Mouse (Mus musculus): ENCODE measurements around the gene Mier2. TPM values are rescaled to one million over a fixed set of nuclear protein-coding genes. Genes with fewer than 3 reads are reported as not detected.

Gene Mier2
- polyA plus RNA-seq, 2 experiments: 5.2 to 16.4 TPM

- H3K27ac ChIP-seq: no peak overlapping the region
- DNase-seq (ENCODE audit: low read depth in 3 of 3, low spot score in 3 of 3): no peak
- no peaks in the 10 kb centered on the region for H3K36me3 ChIP-seq (replicated peaks; ENCODE audit: control insufficient read depth, insufficient read depth, low read depth)
- H3K9me3 ChIP-seq (ENCODE audit: control insufficient read depth, low read length): no peaks in the 10 kb centered on the region
- no peak for TF ChIP-seq EP300 (IDR thresholded peaks at IDR 0.05; ENCODE audit: low read depth)
- no peak for TF ChIP-seq CTCF (IDR thresholded peaks at IDR 0.05; ENCODE audit: low read depth)
- no peaks in the 10 kb centered on the region for H3K4me1 ChIP-seq (replicated peaks; ENCODE audit: control insufficient read depth in 2 of 2, insufficient read depth in 2 of 2, low read length in 1 of 2)
- no peaks in the 10 kb centered on the region for H3K27me3 ChIP-seq (ENCODE audit: control insufficient read depth, insufficient read depth, low read length)
- no peak overlapping the region for H3K9ac ChIP-seq (replicated peaks)
- no peak overlapping the region for H3K4me2 ChIP-seq (ENCODE audit: low read depth)
- H3K4me3 ChIP-seq (ENCODE audit: insufficient read depth in 1 of 2, low read depth in 2 of 2, low read length in 2 of 2): no peak overlapping the region
- 59% methylated on average over 9 of the region's 9 CpGs for WGBS (ENCODE audit: insufficient replicate concordance)
- no peak for ATAC-seq (ENCODE audit: insufficient read depth)
These were observed 23.3 kb upstream of the Mier2 start for GRCm38 (mm10) chr10:79578276-79578675.

GRCm38 (mm10) chr10:79577376-79577775 lies 22.4 kb upstream of the Mier2 start:
- Histone ChIP-seq H3K4me2 (ENCODE audit: low read depth) (no peak overlapping the region), H3K27me3 (ENCODE audit: control insufficient read depth, insufficient read depth, low read length) (no peaks in the 10 kb centered on the region), H3K4me3 (ENCODE audit: insufficient read depth in 1 of 2, low read depth in 2 of 2, low read length in 2 of 2) (no peak overlapping the region), H3K4me1 (replicated peaks; ENCODE audit: control insufficient read depth in 2 of 2, insufficient read depth in 2 of 2, low read length in 1 of 2) (no peaks in the 10 kb centered on the region), H3K9ac (replicated peaks) (no peak overlapping the region), H3K36me3 (replicated peaks; ENCODE audit: control insufficient read depth, insufficient read depth, low read depth) (no peaks in the 10 kb centered on the region), H3K9me3 (ENCODE audit: control insufficient read depth, low read length) (no peaks in the 10 kb centered on the region), H3K27ac (no peak overlapping the region)
- WGBS (ENCODE audit: insufficient replicate concordance): 60% methylated on average over 4 of the region's 4 CpGs
- ATAC-seq (ENCODE audit: insufficient read depth) (no peak), DNase-seq (ENCODE audit: low read depth in 3 of 3, low spot score in 3 of 3) (no peak)
- TF ChIP-seq CTCF (IDR thresholded peaks at IDR 0.05; ENCODE audit: low read depth): no peak
- no peak for TF ChIP-seq EP300 (IDR thresholded peaks at IDR 0.05; ENCODE audit: low read depth)

- 56% methylated on average over 6 of the region's 6 CpGs for WGBS (ENCODE audit: insufficient replicate concordance)
- Histone ChIP-seq H3K4me3 (ENCODE audit: insufficient read depth in 1 of 2, low read depth in 2 of 2, low read length in 2 of 2) (no peak overlapping the region), H3K4me1 (replicated peaks; ENCODE audit: control insufficient read depth in 2 of 2, insufficient read depth in 2 of 2, low read length in 1 of 2) (no peaks in the 10 kb centered on the region), H3K4me2 (ENCODE audit: low read depth) (no peak overlapping the region), H3K36me3 (replicated peaks; ENCODE audit: control insufficient read depth, insufficient read depth, low read depth) (no peaks in the 10 kb centered on the region), H3K9me3 (ENCODE audit: control insufficient read depth, low read length) (no peaks in the 10 kb centered on the region), H3K27me3 (ENCODE audit: control insufficient read depth, insufficient read depth, low read length) (no peaks in the 10 kb centered on the region), H3K27ac (no peak overlapping the region), H3K9ac (replicated peaks) (no peak overlapping the region)
- ATAC-seq (ENCODE audit: insufficient read depth) (no peak), DNase-seq (ENCODE audit: low read depth in 3 of 3, low spot score in 3 of 3) (no peak)
- TF ChIP-seq CTCF (IDR thresholded peaks at IDR 0.05; ENCODE audit: low read depth): no peak
- no peak for TF ChIP-seq EP300 (IDR thresholded peaks at IDR 0.05; ENCODE audit: low read depth)
These were observed 20.8 kb upstream of the Mier2 start for GRCm38 (mm10) chr10:79575754-79576153.

GRCm38 (mm10) chr10:79574796-79575195 lies 19.8 kb upstream of the Mier2 start:
- no peaks in the 10 kb centered on the region for H3K27me3 ChIP-seq (ENCODE audit: control insufficient read depth, insufficient read depth, low read length)
- no peaks in the 10 kb centered on the region for H3K36me3 ChIP-seq (replicated peaks; ENCODE audit: control insufficient read depth, insufficient read depth, low read depth)
- no peak overlapping the region for H3K4me2 ChIP-seq (ENCODE audit: low read depth)
- no peak overlapping the region for H3K9ac ChIP-seq (replicated peaks)
- ATAC-seq (ENCODE audit: insufficient read depth) (no peak), DNase-seq (ENCODE audit: low read depth in 3 of 3, low spot score in 3 of 3) (no peak)
- no peak for TF ChIP-seq EP300 (IDR thresholded peaks at IDR 0.05; ENCODE audit: low read depth)
- no peak for TF ChIP-seq CTCF (IDR thresholded peaks at IDR 0.05; ENCODE audit: low read depth)
- H3K4me3 ChIP-seq (ENCODE audit: insufficient read depth in 1 of 2, low read depth in 2 of 2, low read length in 2 of 2): no peak overlapping the region
- H3K27ac ChIP-seq: no peak overlapping the region
- no peaks in the 10 kb centered on the region for H3K4me1 ChIP-seq (replicated peaks; ENCODE audit: control insufficient read depth in 2 of 2, insufficient read depth in 2 of 2, low read length in 1 of 2)
- WGBS (ENCODE audit: insufficient replicate concordance): 63% methylated on average over 6 of the region's 6 CpGs
- H3K9me3 ChIP-seq (ENCODE audit: control insufficient read depth, low read length): no peaks in the 10 kb centered on the region

- Histone ChIP-seq H3K36me3 (replicated peaks; ENCODE audit: control insufficient read depth, insufficient read depth, low read depth) (no peaks in the 10 kb centered on the region), H3K4me2 (ENCODE audit: low read depth) (no peak overlapping the region), H3K4me1 (replicated peaks; ENCODE audit: control insufficient read depth in 2 of 2, insufficient read depth in 2 of 2, low read length in 1 of 2) (no peaks in the 10 kb centered on the region), H3K27me3 (ENCODE audit: control insufficient read depth, insufficient read depth, low read length) (no peaks in the 10 kb centered on the region), H3K27ac (no peak overlapping the region), H3K9me3 (ENCODE audit: control insufficient read depth, low read length) (no peaks in the 10 kb centered on the region), H3K4me3 (ENCODE audit: insufficient read depth in 1 of 2, low read depth in 2 of 2, low read length in 2 of 2) (no peak overlapping the region), H3K9ac (replicated peaks) (no peak overlapping the region)
- DNase-seq (ENCODE audit: low read depth in 3 of 3, low spot score in 3 of 3) (no peak), ATAC-seq (ENCODE audit: insufficient read depth) (no peak)
- TF ChIP-seq EP300 (IDR thresholded peaks at IDR 0.05; ENCODE audit: low read depth) (no peak), CTCF (IDR thresholded peaks at IDR 0.05; ENCODE audit: low read depth) (no peak)
- 64% methylated on average over 8 of the region's 8 CpGs for WGBS (ENCODE audit: insufficient replicate concordance)
These were observed 19.4 kb upstream of the Mier2 start for GRCm38 (mm10) chr10:79574350-79574749.
